Mouse (Mus musculus): Measurements from ENCODE around the gene Cd300c. TPM values are rescaled to one million over a fixed set of nuclear protein-coding genes. Genes with fewer than 3 reads are reported as not detected.

Gene Cd300c
- 4.5 and 5.2 TPM in 2 replicates for polyA plus RNA-seq (2012; rRNA removed; ENCODE audit: low replicate concordance)

GRCm38 (mm10) chr11:114968752-114969207, at the start of gene Cd300c:
Gene Cd300c (minus strand): TSS chr11:114969157.

GRCm38 (mm10) chr11:115016093-115016492, 47.1 kb upstream of the Cd300c start, which contains the start of gene Cd300ld2:
Gene Cd300ld2 (minus strand): TSS chr11:115016193.

GRCm38 (mm10) chr11:115001474-115002040, 32.6 kb upstream of the Cd300c start, which contains the start of gene Cd300c2:
Gene Cd300c2 (minus strand): TSS chr11:115001880.

GRCm38 (mm10) chr11:114989793-114990192, 20.8 kb upstream of the Cd300c start, which contains the start of gene Cd300ld:
Gene Cd300ld (minus strand): TSS chr11:114989922.

GRCm38 (mm10) chr11:114934144-114934543, 34.8 kb downstream of the Cd300c start, which contains the start of gene Cd300lb:
Gene Cd300lb (minus strand): TSS chr11:114934386.

Other genes starting within 250 kb of the Cd300c start
- 2.2 and 2.9 TPM in 2 replicates for gene Dnaic2, start 241.7 kb downstream of the Cd300c start, polyA plus RNA-seq (2012; rRNA removed; ENCODE audit: low replicate concordance)
- 3.1 and 4.7 TPM in 2 replicates for gene Kif19a, start 203.8 kb downstream of the Cd300c start, polyA plus RNA-seq (2012; rRNA removed; ENCODE audit: low replicate concordance)
- gene Btbd17, start 173.2 kb downstream of the Cd300c start, polyA plus RNA-seq (2012; rRNA removed; ENCODE audit: low replicate concordance), result 1.3 and 3.0 TPM in 2 replicates
- not detected in 2 replicates for gene Gpr142, start 170.2 kb downstream of the Cd300c start, polyA plus RNA-seq (2012; rRNA removed; ENCODE audit: low replicate concordance)
- 37.4 and 56.3 TPM in 2 replicates for gene Gprc5c, start 118.0 kb downstream of the Cd300c start, polyA plus RNA-seq (2012; rRNA removed; ENCODE audit: low replicate concordance)
- 2.2 and 3.9 TPM in 2 replicates for gene Cd300a, start 79.1 kb downstream of the Cd300c start, polyA plus RNA-seq (2012; rRNA removed; ENCODE audit: low replicate concordance)
- gene Cd300lb, start 34.8 kb downstream of the Cd300c start, polyA plus RNA-seq (2012; rRNA removed; ENCODE audit: low replicate concordance), result 2.9 and 6.2 TPM in 2 replicates
- gene Cd300ld, start 20.8 kb upstream of the Cd300c start, polyA plus RNA-seq (2012; rRNA removed; ENCODE audit: low replicate concordance), result 4.0 and 8.5 TPM in 2 replicates
- 7.9 and 11.0 TPM in 2 replicates for gene Cd300c2, start 32.7 kb upstream of the Cd300c start, polyA plus RNA-seq (2012; rRNA removed; ENCODE audit: low replicate concordance)
- gene Cd300ld2, start 47.0 kb upstream of the Cd300c start, polyA plus RNA-seq (2012; rRNA removed; ENCODE audit: low replicate concordance), result 2.8 and 5.3 TPM in 2 replicates
- 8.4 and 32.3 TPM in 2 replicates for gene Cd300ld4, start 57.9 kb upstream of the Cd300c start, polyA plus RNA-seq (2012; rRNA removed; ENCODE audit: low replicate concordance)
- gene Cd300ld5, start 68.6 kb upstream of the Cd300c start, polyA plus RNA-seq (2012; rRNA removed; ENCODE audit: low replicate concordance), result 20.6 and 34.4 TPM in 2 replicates
- gene Cd300ld3, start 79.3 kb upstream of the Cd300c start, polyA plus RNA-seq (2012; rRNA removed; ENCODE audit: low replicate concordance), result 72.5 and 131 TPM in 2 replicates
- 0.13 and 0.66 TPM in 2 replicates for gene Cd300e, start 93.0 kb upstream of the Cd300c start, polyA plus RNA-seq (2012; rRNA removed; ENCODE audit: low replicate concordance)
- gene Rab37, start 122.3 kb upstream of the Cd300c start, polyA plus RNA-seq (2012; rRNA removed; ENCODE audit: low replicate concordance), result 4.9 and 6.1 TPM in 2 replicates
- 3.5 and 3.7 TPM in 2 replicates for gene Cd300lf, start 164.8 kb upstream of the Cd300c start, polyA plus RNA-seq (2012; rRNA removed; ENCODE audit: low replicate concordance)
- gene Slc9a3r1, start 194.2 kb upstream of the Cd300c start, polyA plus RNA-seq (2012; rRNA removed; ENCODE audit: low replicate concordance), result 42.0 and 64.9 TPM in 2 replicates
- 22.5 TPM in 2 replicates for gene Tmem104, start 218.3 kb upstream of the Cd300c start, polyA plus RNA-seq (2012; rRNA removed; ENCODE audit: low replicate concordance)
- gene Nat9, start 218.7 kb upstream of the Cd300c start, polyA plus RNA-seq (2012; rRNA removed; ENCODE audit: low replicate concordance), result 21.1 and 25.5 TPM in 2 replicates

Data from mammary gland, adult 2 months (tissue).